Mouse (Mus musculus) bone marrow macrophage, adult 2 months (primary cell): Measurements from ENCODE around the gene Adgrl3.

ENCODE experiments used
- CTCF ChIP-seq: IDR thresholded peaks from 2 replicates; pipeline ENCODE4 v1.5.1; 2012; ENCODE audit warnings: low read depth, mild to moderate bottlenecking, low read length, moderate library complexity
- POLR2A ChIP-seq: IDR thresholded peaks from 2 replicates; pipeline ENCODE4 v1.6.1; 2012; ENCODE audit warnings: mild to moderate bottlenecking, low read depth, low read length, borderline replicate concordance

DNA sequence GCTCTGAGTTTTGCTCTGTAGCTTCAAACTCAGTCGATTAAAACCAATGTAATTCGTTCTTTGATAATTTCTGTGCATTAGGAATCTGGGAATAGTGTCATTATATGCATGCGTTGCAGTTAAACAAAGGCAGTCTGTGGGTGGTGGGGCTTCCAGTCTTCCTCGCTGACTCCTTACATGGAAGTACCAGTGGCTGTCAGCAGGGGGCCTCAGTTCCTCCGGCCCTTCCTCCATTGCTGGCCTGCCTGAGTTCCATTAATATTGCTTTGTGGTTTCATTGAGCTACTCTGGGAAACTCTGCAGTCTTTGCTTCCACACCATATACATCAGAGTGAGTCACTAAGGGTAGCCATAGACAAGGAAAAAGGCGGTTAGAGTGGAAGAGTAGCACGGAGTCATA is 356.1 kb downstream of the Adgrl3 start:
- no peak for TF ChIP-seq POLR2A
- TF ChIP-seq CTCF, result no peak
